Mouse (Mus musculus) heart, postnatal 0 days (tissue): ENCODE measurements at regions not wholly inside any gene's neighbourhood (a gene's known extent, or its start where the extent isn't known, plus 50 kb on each side); places are given as distances from the start of the nearest gene placed in this dataset.

Experiments used
- CTCF ChIP-seq: IDR thresholded peaks from 2 replicates; pipeline ENCODE4 v1.5.1; 2016; ENCODE audit warnings: antibody characterized with exemption, control low read depth, low read depth
- EP300 ChIP-seq: IDR thresholded peaks from 2 replicates; pipeline ENCODE4 v1.6.1; 2016; ENCODE audit warnings: antibody characterized with exemption, low read depth

- no peak for TF ChIP-seq CTCF
- no peak for TF ChIP-seq EP300
These were observed 69.7 kb downstream of the Arrdc3 start for GRCm38 (mm10) chr13:80952851-80953250.
